Mouse (Mus musculus) liver, embryonic 15.5 days (tissue): Measurements from ENCODE around the gene Ptpn7. TPM values are rescaled to one million over a fixed set of nuclear protein-coding genes. Genes with fewer than 3 reads are reported as not detected.
A peak's percentile ranks its signal among the peaks of the same experiment; 100 is the strongest.
"Not testable (repeated sequence)": the region's sequence is repeated elsewhere in the genome, so short reads cannot be mapped to it uniquely, and the experiment has no call there.

ENCODE experiments used
- ATAC-seq: fragments of 200-750 bp; cut with Nextera tagmentation; 2 replicates; pipeline ENCODE4 v1.8.0; 2017; ENCODE audit warnings: moderate number of reproducible peaks, mild to moderate bottlenecking, moderate library complexity; ENCODE audit not compliant: insufficient read depth
- H3K27ac ChIP-seq: fragments of 300-500 bp; sonication (generic); replicated peaks from 2 replicates; pipeline ENCODE4 v1.5.1; 2015; ENCODE audit warnings: mild to moderate bottlenecking, inconsistent platforms
- H3K27me3 ChIP-seq: fragments of 300-500 bp; sonication (generic); 2 replicates; pipeline ENCODE4 v1.6.1; 2015; ENCODE audit warnings: mild to moderate bottlenecking, inconsistent platforms
- H3K36me3 ChIP-seq: fragments of 300-500 bp; sonication (generic); replicated peaks from 2 replicates; pipeline ENCODE4 v1.6.1; 2015; ENCODE audit warnings: moderate library complexity, mild to moderate bottlenecking, inconsistent platforms
- H3K4me1 ChIP-seq: fragments of 300-500 bp; sonication (generic); replicated peaks from 2 replicates; pipeline ENCODE4 v1.6.1; 2015; ENCODE audit warnings: inconsistent platforms
- H3K4me2 ChIP-seq: fragments of 300-500 bp; sonication (generic); 2 replicates; pipeline ENCODE4 v1.6.1; 2015; ENCODE audit warnings: moderate library complexity, mild to moderate bottlenecking, inconsistent platforms
- H3K4me3 ChIP-seq: fragments of 300-500 bp; sonication (generic); replicated peaks from 2 replicates; pipeline ENCODE4 v1.5.1; 2015; ENCODE audit warnings: mild to moderate bottlenecking, inconsistent platforms
- H3K9ac ChIP-seq: fragments of 300-500 bp; sonication (generic); 2 replicates; pipeline ENCODE4 v1.6.1; 2015; ENCODE audit warnings: moderate library complexity, mild to moderate bottlenecking, inconsistent platforms
- H3K9me3 ChIP-seq: fragments of 300-500 bp; sonication (generic); replicated peaks from 2 replicates; pipeline ENCODE4 v1.6.1; 2016; ENCODE audit warnings: inconsistent platforms
- WGBS: fragments of 180-500 bp; shearing (Covaris S2); methylation state at CpG from one replicate; pipeline ENCODE4 v1.1.7; 2015; ENCODE audit warnings: mixed read lengths; ENCODE audit not compliant: insufficient replicate concordance; 5-methylcytosine and 5-hydroxymethylcytosine counted together
- polyA plus RNA-seq: library from polyadenylated mRNA; unstranded; fragments of >200 nt; fragmentation: Nextera tagmentation; extraction: Ambion mirVana; gene quantifications from 2 replicates; pipeline ENCODE4 v1.2.1, GENCODE M21; 2015

The Ptpn7 gene
- polyA plus RNA-seq, 1 experiment from 2014 or later, result 10.9 TPM

- Histone ChIP-seq H3K27ac (no peak overlapping the region), H3K9ac (no peak overlapping the region), H3K4me1 (peaks cover 6% of the 10 kb centered on the region), H3K36me3 (no peaks in the 10 kb centered on the region), H3K27me3 (peaks cover 58% of the 10 kb centered on the region), H3K4me2 (no peak overlapping the region), H3K9me3 (no peaks in the 10 kb centered on the region), H3K4me3 (no peak overlapping the region)
- WGBS, result 48% methylated on average over 7 of the region's 7 CpGs
- ATAC-seq, result no peak
These were observed 32.1 kb upstream of the Ptpn7 start for GRCm38 (mm10) chr1:135100400-135100799.

GRCm38 (mm10) chr1:135105124-135105523 is 27.4 kb upstream of the Ptpn7 start, which contains the start of gene Lgr6:
TSS of gene Lgr6 (minus strand) at chr1:135105276.
- peak within 1 kb of the TSS; percentile 43 for H3K4me2 ChIP-seq
- H3K27ac ChIP-seq, result no peak within 1 kb of the TSS
- WGBS, result under 1% methylated on average over 40 of the region's 40 CpGs
- peak within 1 kb of the TSS; percentile 32 for H3K4me3 ChIP-seq
- no peak within 1 kb of the TSS for H3K9ac ChIP-seq
- peaks cover 4% of the 10 kb centered on the region for H3K4me1 ChIP-seq
- no peak for ATAC-seq
- no peaks in the 10 kb centered on the region for H3K36me3 ChIP-seq
- H3K27me3 ChIP-seq, result peaks cover 68% of the 10 kb centered on the region
- no peaks in the 10 kb centered on the region for H3K9me3 ChIP-seq

- no peak overlapping the region for H3K9ac ChIP-seq
- H3K36me3 ChIP-seq, result no peaks in the 10 kb centered on the region
- ATAC-seq, result no peak
- no peak overlapping the region for H3K4me3 ChIP-seq
- H3K4me2 ChIP-seq, result no peak overlapping the region
- H3K27ac ChIP-seq, result no peak overlapping the region
- H3K4me1 ChIP-seq, result peaks cover 4% of the 10 kb centered on the region
- H3K9me3 ChIP-seq, result no peaks in the 10 kb centered on the region
- WGBS, result 3% methylated on average over 8 of the region's 8 CpGs
- H3K27me3 ChIP-seq, result peaks cover 61% of the 10 kb centered on the region
These were observed 26.5 kb upstream of the Ptpn7 start for GRCm38 (mm10) chr1:135105951-135106350.

GRCm38 (mm10) chr1:135108611-135109010 is 23.9 kb upstream of the Ptpn7 start:
- Histone ChIP-seq H3K27ac (no peak overlapping the region), H3K4me3 (no peak overlapping the region), H3K27me3 (peaks cover 34% of the 10 kb centered on the region), H3K4me2 (no peak overlapping the region), H3K9ac (no peak overlapping the region), H3K4me1 (peaks cover 10% of the 10 kb centered on the region), H3K9me3 (no peaks in the 10 kb centered on the region), H3K36me3 (no peaks in the 10 kb centered on the region)
- WGBS, result 42% methylated on average over 6 of the region's 6 CpGs
- ATAC-seq, result no peak

GRCm38 (mm10) chr1:135110075-135110474 is 22.4 kb upstream of the Ptpn7 start:
- Histone ChIP-seq H3K4me3 (no peak overlapping the region), H3K9ac (no peak overlapping the region), H3K4me1 (peaks cover 7% of the 10 kb centered on the region), H3K27me3 (peaks cover 19% of the 10 kb centered on the region), H3K9me3 (no peaks in the 10 kb centered on the region), H3K27ac (no peak overlapping the region), H3K4me2 (no peak overlapping the region), H3K36me3 (no peaks in the 10 kb centered on the region)
- ATAC-seq, result no peak
- WGBS, result 14% methylated on average over 6 of the region's 6 CpGs

- H3K27ac ChIP-seq, H3K36me3 ChIP-seq, H3K27me3 ChIP-seq, H3K9ac ChIP-seq, H3K9me3 ChIP-seq, H3K4me2 ChIP-seq, ATAC-seq, H3K4me1 ChIP-seq, H3K4me3 ChIP-seq: not testable (repeated sequence)
- WGBS, result 53% methylated on average over 4 of the region's 5 CpGs
These were observed 21.2 kb upstream of the Ptpn7 start for GRCm38 (mm10) chr1:135111271-135111670.

GRCm38 (mm10) chr1:135112661-135113060 is 19.8 kb upstream of the Ptpn7 start:
- no peaks in the 10 kb centered on the region; the same call in 1 of the 2 replicates for H3K27me3 ChIP-seq
- no peak overlapping the region for H3K27ac ChIP-seq
- peaks cover 7% of the 10 kb centered on the region; the same call in 1 of the 2 replicates for H3K4me1 ChIP-seq
- WGBS, result under 1% methylated on average over 8 of the region's 8 CpGs
- H3K9me3 ChIP-seq, result no peaks in the 10 kb centered on the region
- no peaks in the 10 kb centered on the region for H3K36me3 ChIP-seq
- no peak for ATAC-seq
- no peak overlapping the region for H3K4me2 ChIP-seq
- H3K9ac ChIP-seq, result no peak overlapping the region
- no peak overlapping the region for H3K4me3 ChIP-seq

- no peaks in the 10 kb centered on the region for H3K36me3 ChIP-seq
- no peak overlapping the region for H3K9ac ChIP-seq
- no peaks in the 10 kb centered on the region for H3K9me3 ChIP-seq
- no peak overlapping the region for H3K4me2 ChIP-seq
- H3K27ac ChIP-seq, result no peak overlapping the region
- H3K4me3 ChIP-seq, result no peak overlapping the region
- ATAC-seq, result no peak
- peaks cover 8% of the 10 kb centered on the region; the same call in 1 of the 2 replicates for H3K4me1 ChIP-seq
- peaks cover 11% of the 10 kb centered on the region for H3K27me3 ChIP-seq
- WGBS, result 62% methylated on average over 8 of the region's 8 CpGs
These were observed 7.7 kb upstream of the Ptpn7 start for GRCm38 (mm10) chr1:135124573-135125363.

GRCm38 (mm10) chr1:135125990-135126389 is 6.5 kb upstream of the Ptpn7 start:
- ATAC-seq, result no peak
- Histone ChIP-seq H3K27ac (no peak overlapping the region), H3K9ac (no peak overlapping the region), H3K4me2 (no peak overlapping the region), H3K27me3 (peaks cover 9% of the 10 kb centered on the region), H3K9me3 (no peaks in the 10 kb centered on the region), H3K4me1 (peaks cover 12% of the 10 kb centered on the region), H3K36me3 (no peaks in the 10 kb centered on the region), H3K4me3 (no peak overlapping the region)
- 73% methylated on average over 8 of the region's 8 CpGs for WGBS

- Histone ChIP-seq H3K27ac (no peak overlapping the region), H3K4me2 (no peak overlapping the region), H3K36me3 (no peaks in the 10 kb centered on the region), H3K9ac (no peak overlapping the region), H3K4me1 (peaks cover 17% of the 10 kb centered on the region), H3K9me3 (no peaks in the 10 kb centered on the region), H3K27me3 (peaks cover 9% of the 10 kb centered on the region), H3K4me3 (no peak overlapping the region)
- 76% methylated on average over 4 of the region's 4 CpGs for WGBS
- ATAC-seq, result no peak
These were observed 6.0 kb upstream of the Ptpn7 start for GRCm38 (mm10) chr1:135126443-135127027.

GRCm38 (mm10) chr1:135128011-135128441 is 4.5 kb upstream of the Ptpn7 start:
- Histone ChIP-seq H3K4me1 (peaks cover 32% of the 10 kb centered on the region), H3K9ac (no peak overlapping the region), H3K27me3 (peaks cover 9% of the 10 kb centered on the region), H3K27ac (no peak overlapping the region), H3K9me3 (no peaks in the 10 kb centered on the region), H3K4me3 (no peak overlapping the region), H3K4me2 (no peak overlapping the region), H3K36me3 (no peaks in the 10 kb centered on the region)
- 31% methylated on average over 6 of the region's 6 CpGs for WGBS
- ATAC-seq, result no peak
